Mouse (Mus musculus) lung, postnatal 0 days (tissue): ENCODE results near the gene Rhot2.

Experiments
- CTCF ChIP-seq: IDR thresholded peaks from 2 replicates; pipeline ENCODE4 v1.5.1; 2016; ENCODE audit warnings: antibody characterized with exemption, mild to moderate bottlenecking
- EP300 ChIP-seq: IDR thresholded peaks from 2 replicates; pipeline ENCODE4 v1.6.1; 2016; ENCODE audit warnings: antibody characterized with exemption, mild to moderate bottlenecking, control low read depth

DNA sequence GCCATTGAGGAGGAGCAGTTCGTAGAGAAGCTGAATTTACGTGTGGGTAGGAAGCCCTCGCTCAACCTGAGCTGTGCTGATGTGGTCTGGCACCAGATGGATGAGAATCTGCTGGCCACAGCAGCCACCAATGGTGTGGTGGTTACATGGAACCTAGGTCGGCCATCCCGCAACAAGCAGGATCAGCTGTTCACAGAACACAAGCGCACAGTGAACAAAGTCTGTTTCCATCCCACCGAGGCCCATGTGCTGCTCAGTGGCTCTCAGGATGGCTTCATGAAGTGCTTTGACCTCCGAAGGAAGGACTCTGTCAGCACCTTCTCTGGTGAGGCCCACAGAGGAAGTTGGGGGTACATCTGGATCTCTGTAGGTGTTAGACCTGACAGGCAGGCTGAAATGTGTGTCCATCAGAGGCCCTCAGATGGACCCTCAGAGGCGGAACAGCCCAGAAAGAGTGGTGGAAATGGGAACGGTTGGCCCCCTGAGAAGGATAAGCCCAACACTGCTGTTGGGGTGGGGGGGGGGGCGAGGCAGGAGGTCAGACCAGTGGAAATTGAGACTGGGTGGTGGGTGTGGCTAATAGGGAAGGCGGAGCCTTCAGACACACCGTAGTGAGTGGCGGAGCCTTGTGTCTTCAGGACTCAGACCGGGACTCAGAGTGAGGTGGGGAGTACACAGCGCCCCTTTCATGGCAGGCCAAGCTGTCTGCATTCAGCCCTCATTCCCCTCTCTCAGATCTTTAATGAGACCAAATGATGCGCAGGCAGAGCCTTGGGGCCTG is 20.1 kb downstream of the Rhot2 start:
- TF ChIP-seq CTCF (no peak), EP300 (no peak)
